Mouse (Mus musculus) lung, embryonic 15.5 days (tissue): ENCODE measurements around the gene Styx. TPM values are rescaled to one million over a fixed set of nuclear protein-coding genes. Genes with fewer than 3 reads are reported as not detected.
"Not testable (repeated sequence)": the region's sequence is repeated elsewhere in the genome, so short reads cannot be mapped to it uniquely, and the experiment has no call there.

Experiments
- ATAC-seq: fragments of 200-750 bp; cut with Nextera tagmentation; 2 replicates; pipeline ENCODE4 v1.8.0; 2017; ENCODE audit warnings: moderate number of reproducible peaks, borderline replicate concordance; ENCODE audit not compliant: low FRiP score, low TSS enrichment; ENCODE audit errors: extremely low read depth
- H3K27ac ChIP-seq: fragments of 300-500 bp; sonication (generic); 2 replicates; pipeline ENCODE4 v1.5.1; 2015; ENCODE audit warnings: moderate library complexity, mild to moderate bottlenecking, inconsistent platforms
- H3K27me3 ChIP-seq: fragments of 300-500 bp; sonication (generic); 2 replicates; pipeline ENCODE4 v1.6.1; 2015; ENCODE audit warnings: inconsistent platforms
- H3K36me3 ChIP-seq: fragments of 300-500 bp; sonication (generic); 2 replicates; pipeline ENCODE4 v1.6.1; 2015; ENCODE audit warnings: inconsistent platforms
- H3K4me1 ChIP-seq: fragments of 300-500 bp; sonication (generic); 2 replicates; pipeline ENCODE4 v1.6.1; 2015; ENCODE audit warnings: inconsistent platforms
- H3K4me2 ChIP-seq: fragments of 300-500 bp; sonication (generic); 2 replicates; pipeline ENCODE4 v1.6.1; 2015; ENCODE audit warnings: inconsistent platforms, mild to moderate bottlenecking, moderate library complexity
- H3K4me3 ChIP-seq: fragments of 300-500 bp; sonication (generic); 2 replicates; pipeline ENCODE4 v1.5.1; 2015; ENCODE audit warnings: mild to moderate bottlenecking, inconsistent platforms
- H3K9ac ChIP-seq: fragments of 300-500 bp; sonication (generic); 2 replicates; pipeline ENCODE4 v1.6.1; 2015; ENCODE audit warnings: inconsistent platforms
- H3K9me3 ChIP-seq: fragments of 300-500 bp; sonication (generic); 2 replicates; pipeline ENCODE4 v1.6.1; 2016; ENCODE audit warnings: inconsistent platforms
- WGBS: fragments of 180-500 bp; shearing (Covaris S2); methylation state at CpG from one replicate; pipeline ENCODE4 v1.1.7; 2015; 5-methylcytosine and 5-hydroxymethylcytosine counted together
- microRNA-seq: library from miRNA; unstranded; fragments of <30 nt; microRNA quantifications from one replicate; pipeline ENCODE4, GENCODE M21; 2016
- polyA plus RNA-seq: library from polyadenylated mRNA; unstranded; fragments of >200 nt; fragmentation: Nextera tagmentation; extraction: Ambion mirVana; gene quantifications from 2 replicates; pipeline ENCODE4 v1.2.1, GENCODE M21; 2015

Gene Styx
- polyA plus RNA-seq, 1 experiment from 2014 or later = 68.9 TPM

- Histone ChIP-seq H3K4me2 (no peak overlapping the region), H3K36me3 (peaks cover 76% of the 10 kb centered on the region), H3K4me3 (no peak overlapping the region), H3K9ac (no peak overlapping the region), H3K9me3 (no peaks in the 10 kb centered on the region), H3K27me3 (no peaks in the 10 kb centered on the region), H3K4me1 (peaks cover 24% of the 10 kb centered on the region), H3K27ac (no peak overlapping the region)
- 91% methylated on average over 6 of the region's 6 CpGs for WGBS
- ATAC-seq = no peak
Observed at GRCm38 (mm10) chr14:45461945-45462344, 111.1 kb downstream of the Styx start.

- no peak overlapping the region for H3K9ac ChIP-seq
- 77% methylated on average over 6 of the region's 6 CpGs for WGBS
- no peak overlapping the region for H3K27ac ChIP-seq
- H3K36me3 ChIP-seq = peaks cover 80% of the 10 kb centered on the region
- H3K4me1 ChIP-seq = peaks cover 24% of the 10 kb centered on the region
- H3K4me3 ChIP-seq = no peak overlapping the region
- H3K4me2 ChIP-seq = no peak overlapping the region
- H3K9me3 ChIP-seq = no peaks in the 10 kb centered on the region
- H3K27me3 ChIP-seq = no peaks in the 10 kb centered on the region
- ATAC-seq = no peak
Observed at GRCm38 (mm10) chr14:45462374-45462773, 111.5 kb downstream of the Styx start.

GRCm38 (mm10) chr14:45462875-45463475 lies 112.1 kb downstream of the Styx start:
- peaks cover 81% of the 10 kb centered on the region for H3K36me3 ChIP-seq

GRCm38 (mm10) chr14:45463599-45463998 lies 112.7 kb downstream of the Styx start:
- H3K4me1 ChIP-seq = peaks cover 18% of the 10 kb centered on the region
- no peaks in the 10 kb centered on the region for H3K27me3 ChIP-seq
- no peak overlapping the region for H3K4me2 ChIP-seq
- H3K27ac ChIP-seq = peak overlapping the region; percentile 82
- 6% methylated on average over 10 of the region's 10 CpGs for WGBS
- peak; percentile 94 for ATAC-seq
- H3K4me3 ChIP-seq = no peak overlapping the region
- H3K36me3 ChIP-seq = peaks cover 76% of the 10 kb centered on the region
- no peak overlapping the region for H3K9ac ChIP-seq
- no peaks in the 10 kb centered on the region for H3K9me3 ChIP-seq

More at GRCm38 (mm10) chr14:45462875-45463475, 112.1 kb downstream of the Styx start:
- no peak overlapping the region for H3K4me2 ChIP-seq
- no peaks in the 10 kb centered on the region for H3K9me3 ChIP-seq
- H3K4me1 ChIP-seq = peaks cover 19% of the 10 kb centered on the region
- H3K27ac ChIP-seq = peak overlapping the region; percentile 82
- H3K9ac ChIP-seq = no peak overlapping the region
- no peak overlapping the region for H3K4me3 ChIP-seq
- 69% methylated on average over 10 of the region's 10 CpGs for WGBS
- ATAC-seq = no peak
- no peaks in the 10 kb centered on the region for H3K27me3 ChIP-seq

GRCm38 (mm10) chr14:45464036-45465035 lies 113.4 kb downstream of the Styx start:
- Histone ChIP-seq H3K4me2 (no peak overlapping the region), H3K9ac (no peak overlapping the region), H3K27me3 (no peaks in the 10 kb centered on the region), H3K36me3 (peaks cover 77% of the 10 kb centered on the region), H3K27ac (peak overlapping the region; percentile 82), H3K4me1 (peaks cover 18% of the 10 kb centered on the region), H3K4me3 (no peak overlapping the region), H3K9me3 (no peaks in the 10 kb centered on the region)
- ATAC-seq = no peak
- 52% methylated on average over 19 of the region's 19 CpGs for WGBS

GRCm38 (mm10) chr14:45466371-45466770 lies 115.5 kb downstream of the Styx start:
- H3K27ac ChIP-seq, H3K9me3 ChIP-seq, H3K4me3 ChIP-seq, ATAC-seq, H3K4me2 ChIP-seq, H3K27me3 ChIP-seq, H3K9ac ChIP-seq: not testable (repeated sequence)
- WGBS = 95% methylated on average over 8 of the region's 8 CpGs
- H3K36me3 ChIP-seq = peaks cover 80% of the 10 kb centered on the region
- H3K4me1 ChIP-seq = peaks cover 18% of the 10 kb centered on the region

- Histone ChIP-seq H3K9ac (no peak overlapping the region), H3K4me1 (peaks cover 7% of the 10 kb centered on the region; the same call in 1 of the 2 replicates), H3K4me3 (no peak overlapping the region), H3K9me3 (no peaks in the 10 kb centered on the region), H3K36me3 (peaks cover 79% of the 10 kb centered on the region), H3K27ac (no peak overlapping the region), H3K27me3 (no peaks in the 10 kb centered on the region), H3K4me2 (no peak overlapping the region)
- ATAC-seq = no peak
- WGBS = 91% methylated on average over 8 of the region's 8 CpGs
Observed at GRCm38 (mm10) chr14:45469446-45469845, 118.6 kb downstream of the Styx start.

Small RNA genes within 50 kb of the gene (microRNA-seq; reads per million reads assigned to microRNA genes)
- not detected for gene Gm25353

Other genes with a start within 250 kb of the Styx start
- 1.4 and 1.5 TPM in 2 replicates for gene Gpr137c, start 131.4 kb upstream of the Styx start, polyA plus RNA-seq
- 13.0 and 16.0 TPM in 2 replicates for gene Txndc16, start 130.8 kb upstream of the Styx start, polyA plus RNA-seq
- gene Ero1l, start 32.3 kb upstream of the Styx start, polyA plus RNA-seq = 30.7 and 37.1 TPM in 2 replicates
- 148 and 154 TPM in 2 replicates for gene Psmc6, start 21.3 kb upstream of the Styx start, polyA plus RNA-seq
- gene Gnpnat1, start 53.8 kb downstream of the Styx start, polyA plus RNA-seq = 44.7 and 50.5 TPM in 2 replicates
- 239 and 248 TPM in 2 replicates for gene Fermt2, start 179.0 kb downstream of the Styx start, polyA plus RNA-seq